In the genomic region with DNA sequence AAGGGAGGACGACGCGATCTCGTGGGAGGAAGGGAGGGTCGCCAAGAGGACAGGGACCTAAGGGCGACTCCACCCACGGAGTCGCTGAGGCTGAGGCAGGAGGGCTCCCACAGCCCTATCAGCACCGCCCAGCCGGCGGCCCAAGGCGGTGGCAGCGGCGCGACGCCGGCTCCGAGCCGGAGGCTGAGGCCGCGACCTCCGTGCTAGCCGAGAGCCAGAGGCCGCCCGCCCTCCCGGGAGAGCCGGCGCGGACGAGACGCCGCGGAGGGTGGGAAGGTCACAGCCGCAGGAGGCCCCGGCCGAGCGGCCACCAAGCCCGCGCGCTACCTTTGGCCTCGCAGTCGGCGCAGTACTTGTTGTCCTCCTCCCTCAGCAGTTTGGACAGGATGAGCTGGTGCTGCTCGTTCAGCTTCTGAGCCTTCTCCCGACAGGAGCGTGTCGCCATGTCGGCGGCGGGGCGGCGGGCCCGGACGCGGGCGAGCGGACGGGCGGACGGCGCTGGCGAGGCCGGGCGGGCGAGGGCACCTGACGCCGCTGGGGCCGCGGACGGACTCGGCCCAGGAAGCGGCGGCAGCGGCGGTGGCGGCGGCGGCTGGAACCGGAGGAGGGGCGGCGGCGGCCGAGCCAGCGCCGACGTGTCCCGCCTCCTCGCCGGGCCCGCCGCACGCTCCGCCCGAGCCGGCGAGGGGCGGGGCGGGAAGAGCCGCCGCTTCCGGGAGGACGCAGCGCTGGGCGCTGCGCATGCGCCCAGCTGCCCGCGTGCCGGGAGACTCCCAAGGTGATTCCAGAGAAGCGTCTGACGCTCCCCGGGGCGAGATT, we compare ENCODE assay signal across 8 mouse cellular contexts. TPM values are rescaled to one million over a fixed set of nuclear protein-coding genes. Genes with fewer than 3 reads are reported as not detected.
DNase-seq lines count a peak whose midpoint lies in the region; ATAC-seq lines count a peak whose summit lies in the region.

A gene (minus strand): TSS at position 607 of the 819 bp plus-strand sequence.

- peaks cover 5% of the 10 kb centered on the region; the same call in 1 of the 2 replicates for H3K9me3 ChIP-seq in embryonic facial prominence, embryonic 10.5 days
- H3K9me3 ChIP-seq in intestine, embryonic 16.5 days (ENCODE audit: control insufficient read depth, low read length): no peaks in the 10 kb centered on the region
- H3K9me3 ChIP-seq in midbrain, embryonic 10.5 days (replicated peaks): peaks cover 8% of the 10 kb centered on the region; the same call in 1 of the 2 replicates

- peak within 1 kb of the TSS; percentile 77 for H3K4me2 ChIP-seq in intestine, embryonic 16.5 days (ENCODE audit: low read depth, low read length)

- peak; percentile 91 for DNase-seq in adrenal gland, postnatal 10 days
- peak; percentile 88 for DNase-seq in embryonic facial prominence, embryonic 10.5 days (ENCODE audit: low spot score)
- DNase-seq in gonadal fat pad, adult 2 months (ENCODE audit: low read depth): no peak
- DNase-seq in left cerebral cortex, postnatal 36 days (ENCODE audit: low spot score in 2 of 2): peak; percentile 75 to 85
- DNase-seq in midbrain, embryonic 10.5 days (ENCODE audit: low spot score): peak; percentile 78
- DNase-seq in right cerebral cortex, postnatal 36 days (ENCODE audit: low spot score in 2 of 2): peak; percentile 65 to 76
- peak; percentile 76 to 81 for DNase-seq in urinary bladder, postnatal 4 days (ENCODE audit: low spot score in 2 of 2)

- peak within 1 kb of the TSS; percentile 90 for H3K4me3 ChIP-seq in embryonic facial prominence, embryonic 10.5 days
- H3K4me3 ChIP-seq in intestine, embryonic 16.5 days (ENCODE audit: low read length): peak within 1 kb of the TSS; percentile 72
- H3K4me3 ChIP-seq in midbrain, embryonic 10.5 days: peak within 1 kb of the TSS; percentile 88

- H3K4me1 ChIP-seq in embryonic facial prominence, embryonic 10.5 days: peaks cover 20% of the 10 kb centered on the region
- peaks cover 8% of the 10 kb centered on the region for H3K4me1 ChIP-seq in intestine, embryonic 16.5 days (ENCODE audit: control insufficient read depth, insufficient read depth, low read length)
- peaks cover 18% of the 10 kb centered on the region for H3K4me1 ChIP-seq in midbrain, embryonic 10.5 days

- peak; percentile 94 for ATAC-seq in intestine, embryonic 16.5 days

- H3K27me3 ChIP-seq in embryonic facial prominence, embryonic 10.5 days (replicated peaks; ENCODE audit: low read depth, poor library complexity, severe bottlenecking): no peaks in the 10 kb centered on the region
- no peaks in the 10 kb centered on the region for H3K27me3 ChIP-seq in intestine, embryonic 16.5 days (replicated peaks; ENCODE audit: control insufficient read depth, insufficient read depth, low read length)
- H3K27me3 ChIP-seq in midbrain, embryonic 10.5 days (ENCODE audit: low read depth, poor library complexity, severe bottlenecking): no peaks in the 10 kb centered on the region

- H3K27ac ChIP-seq in embryonic facial prominence, embryonic 10.5 days (replicated peaks): peak within 1 kb of the TSS; percentile 94
- H3K27ac ChIP-seq in intestine, embryonic 16.5 days (ENCODE audit: low read length): peak within 1 kb of the TSS; percentile 92
- peak within 1 kb of the TSS; percentile 93 for H3K27ac ChIP-seq in midbrain, embryonic 10.5 days (replicated peaks)

- WGBS in embryonic facial prominence, embryonic 10.5 days: 2% methylated on average over 113 of the region's 113 CpGs
- under 1% methylated on average over 107 of the region's 113 CpGs for WGBS in intestine, embryonic 16.5 days
- 1% methylated on average over 113 of the region's 113 CpGs for WGBS in midbrain, embryonic 10.5 days

- H3K36me3 ChIP-seq in embryonic facial prominence, embryonic 10.5 days (replicated peaks): no peaks in the 10 kb centered on the region
- H3K36me3 ChIP-seq in intestine, embryonic 16.5 days (ENCODE audit: control insufficient read depth, insufficient read depth, low read length): no peaks in the 10 kb centered on the region
- H3K36me3 ChIP-seq in midbrain, embryonic 10.5 days: no peaks in the 10 kb centered on the region

- intact Hi-C loops in left cerebral cortex, postnatal 36 days (cut with DNase I): loop anchor here (5.0 to 10.0 kb wide), 2 partner anchors 85 to 183 kb away; a partner anchor contains a TSS

- H3K9ac ChIP-seq in intestine, embryonic 16.5 days (ENCODE audit: low read depth, low read length): peak within 1 kb of the TSS; percentile 87

RNA-seq across cellular contexts. Expression of the gene that starts here (rescaled TPM):
- total RNA-seq in adrenal gland, postnatal 10 days (2021): 10 to 100 TPM; 72.0 to 72.7 TPM
- polyA plus RNA-seq in embryonic facial prominence, embryonic 10.5 days (2016; fragmentation: Nextera tagmentation; extraction: Ambion mirVana): 39.8 and 41.0 TPM in 2 replicates
- 40.6 and 56.7 TPM in 2 replicates for polyA plus RNA-seq in gonadal fat pad, adult 2 months (2012; rRNA removed)
- 17.3 and 18.0 TPM in 2 replicates for polyA plus RNA-seq in intestine, embryonic 16.5 days (2015; fragmentation: Nextera tagmentation; extraction: Ambion mirVana)
- 100 to 1,000 TPM; 137 to 164 TPM for total RNA-seq in left cerebral cortex, postnatal 36 days (2021)
- 29.9 and 39.1 TPM in 2 replicates for polyA plus RNA-seq in midbrain, embryonic 10.5 days (2016; fragmentation: Nextera tagmentation; extraction: Ambion mirVana)
